Mouse (Mus musculus): ENCODE data around the gene Zfp811. TPM values are rescaled to one million over a fixed set of nuclear protein-coding genes. Genes with fewer than 3 reads are reported as not detected.
A peak's percentile ranks its signal among the peaks of the same experiment; 100 is the strongest.
"Not testable (repeated sequence)": the region's sequence is repeated elsewhere in the genome, so short reads cannot be mapped to it uniquely, and the experiment has no call there.

The Zfp811 gene
- 3.0 and 3.4 TPM in 2 replicates for polyA plus RNA-seq (2015; fragmentation: Nextera tagmentation; extraction: Ambion mirVana)

DNA sequence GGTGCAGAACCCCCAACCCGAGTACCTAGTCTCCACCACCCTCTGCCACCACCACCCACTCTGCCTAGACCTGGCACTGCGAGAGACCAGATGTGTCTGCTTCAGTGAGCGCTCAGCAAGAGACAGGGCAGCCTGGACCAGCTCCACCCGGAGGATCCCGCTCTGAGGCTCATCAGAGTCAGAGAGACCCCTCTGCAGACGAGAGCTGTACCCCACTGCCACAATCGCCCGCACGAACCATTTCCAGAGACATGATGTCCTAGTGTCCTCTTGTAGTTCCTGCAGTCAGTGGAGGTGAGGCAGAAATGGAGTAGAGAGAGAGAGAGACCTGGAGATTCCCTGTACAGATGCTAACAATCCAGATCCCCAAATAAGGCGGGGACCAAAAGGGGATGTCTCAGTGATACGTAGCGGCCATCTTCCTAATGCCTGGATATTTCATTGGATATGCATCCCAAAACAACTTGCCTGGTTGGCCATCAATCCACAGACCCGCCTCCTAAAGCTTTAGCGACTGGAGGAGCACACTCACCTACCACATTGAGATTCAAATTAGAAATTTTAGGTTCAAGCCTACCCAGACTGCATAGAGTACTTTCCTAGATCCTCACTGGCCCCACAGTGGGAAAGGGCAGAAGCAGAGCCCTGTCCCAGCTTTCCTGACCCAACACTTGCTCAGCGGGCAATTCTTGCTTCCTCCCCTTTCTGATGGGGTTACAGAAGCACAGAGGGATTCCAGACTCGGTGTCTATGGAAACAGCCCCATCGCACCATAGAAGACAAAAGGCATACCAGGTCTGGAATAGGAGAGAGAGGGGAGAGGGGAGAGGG is at the start of gene Zfp811:
Gene Zfp811, minus strand, starts transcription at position 388 of the 831 bp plus-strand sequence.
- Histone ChIP-seq H3K4me3 (ENCODE audit: low read length) (peak within 1 kb of the TSS; percentile 54), H3K9me3 (ENCODE audit: control insufficient read depth, low read length) (no peaks in the 10 kb centered on the region), H3K4me1 (ENCODE audit: control insufficient read depth, insufficient read depth, low read length) (no peaks in the 10 kb centered on the region), H3K4me2 (ENCODE audit: low read depth, low read length) (peak within 1 kb of the TSS; percentile 60), H3K27ac (ENCODE audit: low read length) (peak within 1 kb of the TSS; percentile 69), H3K9ac (ENCODE audit: low read depth, low read length) (peak within 1 kb of the TSS; percentile 67), H3K27me3 (replicated peaks; ENCODE audit: control insufficient read depth, insufficient read depth, low read length) (no peaks in the 10 kb centered on the region), H3K36me3 (ENCODE audit: control insufficient read depth, insufficient read depth, low read length) (no peaks in the 10 kb centered on the region)
- 1% methylated on average over 17 of the region's 17 CpGs for WGBS
- ATAC-seq, result peak; percentile 88

DNA sequence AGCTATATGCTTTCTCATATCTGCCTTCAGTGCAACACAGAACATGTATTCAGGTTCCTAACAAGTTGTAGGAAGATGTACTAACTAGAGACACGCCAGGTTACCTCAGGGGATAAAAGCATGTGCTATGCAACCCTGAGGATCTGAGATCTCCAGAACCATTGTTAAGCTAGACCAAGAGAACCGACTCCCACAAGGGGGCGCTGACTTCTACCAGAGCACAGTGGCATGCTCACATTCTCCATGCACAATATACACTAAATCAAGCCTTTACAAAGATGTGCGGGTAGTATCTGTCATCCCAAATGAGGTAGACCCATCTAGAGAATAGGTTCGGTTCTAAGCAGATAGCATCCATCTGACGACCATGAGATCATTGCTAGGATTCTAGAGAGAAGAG is 47.0 kb upstream of the Zfp811 start:
- not testable (repeated sequence) for H3K27ac ChIP-seq (ENCODE audit: low read length); H3K4me2 ChIP-seq (ENCODE audit: low read depth, low read length); H3K9ac ChIP-seq (ENCODE audit: low read depth, low read length); H3K36me3 ChIP-seq (ENCODE audit: control insufficient read depth, insufficient read depth, low read length); H3K27me3 ChIP-seq (replicated peaks; ENCODE audit: control insufficient read depth, insufficient read depth, low read length); H3K4me1 ChIP-seq (ENCODE audit: control insufficient read depth, insufficient read depth, low read length); H3K4me3 ChIP-seq (ENCODE audit: low read length); H3K9me3 ChIP-seq (ENCODE audit: control insufficient read depth, low read length); ATAC-seq
- WGBS, result 67% methylated on average over 2 of the region's 6 CpGs

DNA sequence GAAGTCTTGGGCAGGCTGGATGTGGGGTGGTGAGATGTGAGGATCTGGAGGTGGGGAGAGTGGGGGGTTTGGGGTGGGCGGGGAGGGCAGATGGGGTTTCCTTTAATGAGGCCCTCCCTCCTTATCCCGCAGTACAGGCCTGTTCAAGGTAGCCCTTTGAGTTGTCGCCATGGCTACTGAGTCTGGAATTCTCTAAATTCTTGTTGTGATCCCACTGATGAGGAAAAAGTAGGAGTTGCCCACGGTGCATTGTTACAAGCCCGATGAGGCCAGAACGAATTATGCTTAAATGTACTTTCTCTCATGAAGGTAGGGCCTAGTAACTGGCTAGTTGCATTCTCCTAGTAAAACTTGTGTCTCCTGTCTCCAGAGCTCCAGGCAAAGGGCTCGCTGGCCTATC is 41.9 kb upstream of the Zfp811 start:
- H3K4me2 ChIP-seq (ENCODE audit: low read depth, low read length), result no peak overlapping the region
- ATAC-seq, result no peak
- H3K27ac ChIP-seq (ENCODE audit: low read length), result no peak overlapping the region
- 53% methylated on average over 7 of the region's 7 CpGs for WGBS
- no peaks in the 10 kb centered on the region for H3K36me3 ChIP-seq (ENCODE audit: control insufficient read depth, insufficient read depth, low read length)
- H3K9me3 ChIP-seq (ENCODE audit: control insufficient read depth, low read length), result no peaks in the 10 kb centered on the region
- no peak overlapping the region for H3K4me3 ChIP-seq (ENCODE audit: low read length)
- H3K9ac ChIP-seq (ENCODE audit: low read depth, low read length), result no peak overlapping the region
- H3K4me1 ChIP-seq (ENCODE audit: control insufficient read depth, insufficient read depth, low read length), result no peaks in the 10 kb centered on the region
- H3K27me3 ChIP-seq (replicated peaks; ENCODE audit: control insufficient read depth, insufficient read depth, low read length), result no peaks in the 10 kb centered on the region

DNA sequence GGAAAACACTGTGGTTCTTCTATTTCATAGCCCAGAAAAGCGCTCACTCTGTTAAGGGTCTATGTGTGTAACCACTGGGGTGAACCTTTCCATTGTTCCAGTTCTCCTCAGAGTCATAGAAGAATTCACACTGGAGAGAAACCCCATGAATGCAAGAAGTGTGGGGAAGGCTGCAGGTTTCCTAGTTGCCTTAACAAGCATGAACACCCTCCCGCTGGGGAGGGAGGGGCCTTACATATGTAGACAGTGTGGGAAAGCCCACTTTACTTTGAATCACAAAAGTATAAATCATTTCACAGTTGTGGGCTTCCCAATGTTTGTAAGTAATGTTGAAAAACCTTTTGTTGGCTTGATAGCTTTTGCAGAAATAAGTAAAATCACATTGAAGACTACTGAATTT is 31.7 kb upstream of the Zfp811 start:
- no peak overlapping the region for H3K27ac ChIP-seq (ENCODE audit: low read length)
- no peak overlapping the region for H3K4me2 ChIP-seq (ENCODE audit: low read depth, low read length)
- H3K9me3 ChIP-seq (ENCODE audit: control insufficient read depth, low read length), result no peaks in the 10 kb centered on the region
- H3K9ac ChIP-seq (ENCODE audit: low read depth, low read length), result no peak overlapping the region
- no peaks in the 10 kb centered on the region for H3K4me1 ChIP-seq (ENCODE audit: control insufficient read depth, insufficient read depth, low read length)
- no peaks in the 10 kb centered on the region for H3K36me3 ChIP-seq (ENCODE audit: control insufficient read depth, insufficient read depth, low read length)
- H3K4me3 ChIP-seq (ENCODE audit: low read length), result no peak overlapping the region
- WGBS, result 82% methylated on average over 2 of the region's 2 CpGs
- ATAC-seq, result no peak
- H3K27me3 ChIP-seq (replicated peaks; ENCODE audit: control insufficient read depth, insufficient read depth, low read length), result no peaks in the 10 kb centered on the region

DNA sequence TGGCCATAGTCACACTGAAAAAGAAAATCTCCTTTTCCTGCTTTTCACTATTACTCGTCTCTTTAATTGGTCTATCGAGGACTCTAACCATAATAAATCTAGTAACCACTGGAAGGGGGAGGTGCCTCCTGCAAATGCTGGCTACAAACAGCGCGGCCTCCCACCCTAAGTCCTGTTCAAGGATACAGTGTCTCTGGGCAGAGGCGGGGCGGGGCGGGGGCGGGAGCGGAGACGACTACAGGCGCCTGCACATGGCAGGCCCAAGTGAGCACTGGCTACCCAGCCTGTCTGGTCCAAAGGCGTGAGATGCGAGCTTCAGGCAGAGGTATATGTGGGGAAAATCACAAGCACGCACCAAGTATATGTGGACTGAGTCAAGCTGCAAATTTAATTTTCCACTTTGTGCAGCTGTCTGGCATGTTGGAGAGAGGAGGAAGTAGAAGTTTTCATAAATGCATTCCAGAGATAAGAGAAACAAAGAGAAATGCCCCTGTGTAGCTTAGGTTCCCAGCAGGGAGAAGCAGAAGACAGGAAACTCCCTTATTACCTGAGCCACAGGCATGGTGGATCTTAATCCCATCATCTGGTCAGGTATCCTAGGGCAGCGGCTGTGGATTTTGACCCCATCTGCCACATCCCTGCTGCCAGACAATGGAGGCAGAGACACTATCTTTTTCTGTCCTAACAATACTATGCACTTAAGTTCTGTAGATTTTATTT is 29.5 kb upstream of the Zfp811 start:
- no peak overlapping the region for H3K9ac ChIP-seq (ENCODE audit: low read depth, low read length)

DNA sequence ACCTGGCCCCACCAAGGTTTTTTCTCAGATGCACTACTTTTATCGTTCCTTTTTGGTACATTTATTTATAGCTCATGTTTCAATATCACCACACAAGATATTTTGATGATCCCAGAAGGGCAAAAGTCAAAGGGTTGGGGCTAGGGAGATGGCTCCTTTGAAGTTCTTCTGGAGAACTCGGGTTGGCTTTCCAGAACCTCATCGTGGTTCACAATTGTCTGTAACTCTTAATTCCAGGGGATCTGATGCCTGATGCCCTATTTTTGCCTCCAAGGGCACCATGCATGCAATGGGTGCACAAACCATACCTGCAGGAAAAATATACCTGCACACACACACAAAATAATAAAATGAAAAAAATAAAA is 20.7 kb upstream of the Zfp811 start:
- 0 out of 2 replicates have a peak, but pooled peaks have one; percentile 2 for ATAC-seq
- Histone ChIP-seq H3K27ac (ENCODE audit: low read length) (no peak overlapping the region), H3K4me3 (ENCODE audit: low read length) (peak overlapping the region; percentile 79), H3K9me3 (ENCODE audit: control insufficient read depth, low read length) (no peaks in the 10 kb centered on the region), H3K4me1 (ENCODE audit: control insufficient read depth, insufficient read depth, low read length) (no peaks in the 10 kb centered on the region), H3K36me3 (ENCODE audit: control insufficient read depth, insufficient read depth, low read length) (peaks cover 3% of the 10 kb centered on the region; the same call in 1 of the 2 replicates), H3K4me2 (ENCODE audit: low read depth, low read length) (peak overlapping the region; percentile 33), H3K27me3 (replicated peaks; ENCODE audit: control insufficient read depth, insufficient read depth, low read length) (no peaks in the 10 kb centered on the region), H3K9ac (ENCODE audit: low read depth, low read length) (peak overlapping the region; percentile 94; the same call in 1 of the 2 replicates)
- 33% methylated on average over 3 of the region's 3 CpGs for WGBS

More for the DNA sequence above, 29.5 kb upstream of the Zfp811 start:
- no peak overlapping the region; the same call in 1 of the 2 replicates for H3K27ac ChIP-seq (ENCODE audit: low read length)
- no peaks in the 10 kb centered on the region for H3K4me1 ChIP-seq (ENCODE audit: control insufficient read depth, insufficient read depth, low read length)
- no peaks in the 10 kb centered on the region for H3K9me3 ChIP-seq (ENCODE audit: control insufficient read depth, low read length)
- peak; percentile 93 for ATAC-seq
- whole genome bisulfite sequencing, result 35% methylated on average over 15 of the region's 15 CpGs
- peak overlapping the region; percentile 14; the same call in 1 of the 2 replicates for H3K4me2 ChIP-seq (ENCODE audit: low read depth, low read length)
- H3K4me3 ChIP-seq (ENCODE audit: low read length), result no peak overlapping the region
- no peaks in the 10 kb centered on the region for H3K36me3 ChIP-seq (ENCODE audit: control insufficient read depth, insufficient read depth, low read length)
- H3K27me3 ChIP-seq (replicated peaks; ENCODE audit: control insufficient read depth, insufficient read depth, low read length), result no peaks in the 10 kb centered on the region

DNA sequence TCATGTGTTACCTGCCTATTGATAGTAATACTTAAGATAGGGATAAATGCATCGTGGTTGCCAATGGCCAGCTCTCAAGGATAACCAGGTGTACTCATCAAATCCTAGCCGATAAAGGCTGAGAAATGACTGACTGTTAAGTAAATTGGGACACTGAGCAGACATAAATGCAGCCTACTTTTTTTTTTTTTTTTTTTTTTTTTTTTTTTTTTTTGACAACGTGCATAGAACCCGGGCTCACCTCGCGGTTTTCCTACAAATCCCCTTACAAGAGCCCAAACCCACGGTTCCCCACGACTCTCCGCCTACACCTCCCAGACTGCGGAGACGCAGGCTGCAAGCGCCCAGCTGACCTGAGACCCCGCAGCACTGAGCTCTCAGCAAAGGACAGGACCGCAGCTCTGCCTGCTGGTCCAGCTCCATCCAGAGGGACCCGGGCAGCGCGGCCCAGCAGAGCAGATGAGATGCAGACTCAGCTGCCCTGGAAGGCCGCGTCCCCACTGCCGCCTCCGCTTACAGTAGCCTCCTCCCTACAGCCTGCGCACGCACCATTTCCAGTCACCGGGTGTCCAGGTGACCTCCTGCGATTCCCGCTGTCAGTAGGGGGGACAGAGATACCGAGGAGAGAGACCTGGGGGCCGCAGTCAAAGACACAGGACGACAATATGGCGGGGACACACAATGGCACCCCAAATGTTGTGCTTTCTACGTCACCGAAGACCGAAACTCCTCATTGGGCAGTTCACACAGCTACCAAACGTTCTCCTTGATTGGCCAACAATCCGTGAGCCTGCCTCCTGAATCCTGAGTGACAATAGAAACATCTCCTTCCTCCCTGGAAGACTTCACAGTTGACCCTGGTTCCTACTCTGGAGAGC is 20.0 kb upstream of the Zfp811 start, which contains the start of gene Zfp799:
Gene Zfp799, minus strand, starts transcription at position 722 of the 878 bp plus-strand sequence.
- Histone ChIP-seq H3K4me2 (ENCODE audit: low read depth, low read length) (peak within 1 kb of the TSS; percentile 57), H3K4me3 (ENCODE audit: low read length) (peak within 1 kb of the TSS; percentile 79), H3K4me1 (ENCODE audit: control insufficient read depth, insufficient read depth, low read length) (no peaks in the 10 kb centered on the region), H3K36me3 (ENCODE audit: control insufficient read depth, insufficient read depth, low read length) (peaks cover 3% of the 10 kb centered on the region; the same call in 1 of the 2 replicates), H3K9ac (ENCODE audit: low read depth, low read length) (peak within 1 kb of the TSS; percentile 94), H3K27ac (ENCODE audit: low read length) (peak within 1 kb of the TSS; percentile 70), H3K9me3 (ENCODE audit: control insufficient read depth, low read length) (no peaks in the 10 kb centered on the region), H3K27me3 (replicated peaks; ENCODE audit: control insufficient read depth, insufficient read depth, low read length) (no peaks in the 10 kb centered on the region)
- peak; percentile 99 for ATAC-seq
- 1% methylated on average over 35 of the region's 35 CpGs for WGBS

DNA sequence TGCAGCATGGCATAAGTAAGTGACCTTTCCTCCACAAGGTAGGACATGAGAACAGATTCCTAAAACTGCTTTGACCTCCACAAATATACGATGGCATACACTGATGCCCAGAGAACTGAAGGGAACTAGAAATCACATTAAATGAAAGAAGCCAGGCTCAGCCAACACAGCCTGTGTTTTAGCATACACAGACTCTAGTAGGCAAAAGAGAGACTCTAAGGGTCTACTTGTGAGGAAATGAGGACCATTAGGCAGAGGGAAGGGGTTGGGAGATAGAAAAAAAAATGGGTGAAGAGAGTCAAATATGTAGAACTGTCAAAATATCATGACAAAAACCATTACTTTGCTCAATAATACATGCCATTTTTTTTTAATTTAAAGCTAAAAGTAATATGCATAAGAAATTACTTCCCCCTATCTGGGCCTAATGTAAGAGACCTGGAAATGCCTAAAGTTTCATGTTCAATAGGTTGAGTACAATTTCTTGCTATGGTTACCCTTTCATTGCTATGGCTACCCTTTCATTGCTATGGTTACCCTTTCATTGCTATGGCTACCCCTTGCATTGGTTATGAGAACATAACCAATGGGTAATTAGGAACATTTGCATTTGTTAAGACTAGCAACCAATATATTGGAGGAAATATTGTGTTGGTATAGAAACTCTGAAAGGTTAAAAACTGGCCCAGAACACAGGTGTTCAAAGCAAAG is 6.5 kb upstream of the Zfp811 start:
- H3K9me3 ChIP-seq (ENCODE audit: control insufficient read depth, low read length), result no peaks in the 10 kb centered on the region
- H3K4me3 ChIP-seq (ENCODE audit: low read length), result no peak overlapping the region
- no peak overlapping the region for H3K9ac ChIP-seq (ENCODE audit: low read depth, low read length)
- no peak overlapping the region for H3K4me2 ChIP-seq (ENCODE audit: low read depth, low read length)
- no peaks in the 10 kb centered on the region for H3K4me1 ChIP-seq (ENCODE audit: control insufficient read depth, insufficient read depth, low read length)
- ATAC-seq, result no peak
- no peak overlapping the region for H3K27ac ChIP-seq (ENCODE audit: low read length)
- peaks cover 19% of the 10 kb centered on the region for H3K36me3 ChIP-seq (ENCODE audit: control insufficient read depth, insufficient read depth, low read length)
- no peaks in the 10 kb centered on the region for H3K27me3 ChIP-seq (replicated peaks; ENCODE audit: control insufficient read depth, insufficient read depth, low read length)
- WGBS, result 97% methylated on average over 1 of the region's 1 CpGs

All from intestine, embryonic 16.5 days (tissue).